Mouse (Mus musculus) liver, embryonic 16.5 days (tissue): ENCODE data around the gene Sdk1. TPM values are rescaled to one million over a fixed set of nuclear protein-coding genes. Genes with fewer than 3 reads are reported as not detected.

Experiments used
- ATAC-seq: fragments of 200-750 bp; cut with Nextera tagmentation; 2 replicates; pipeline ENCODE4 v1.8.0; 2017; ENCODE audit warnings: low read depth, mild to moderate bottlenecking, moderate number of reproducible peaks, moderate library complexity
- H3K27ac ChIP-seq: fragments of 300-500 bp; sonication (generic); 2 replicates; pipeline ENCODE4 v1.5.1; 2014; ENCODE audit warnings: mild to moderate bottlenecking, low read length
- H3K27me3 ChIP-seq: fragments of 300-500 bp; sonication (generic); 2 replicates; pipeline ENCODE4 v1.6.1; 2014; ENCODE audit warnings: low read depth, low read length, mixed read lengths; ENCODE audit not compliant: control insufficient read depth, insufficient read depth
- H3K36me3 ChIP-seq: fragments of 300-500 bp; sonication (generic); 2 replicates; pipeline ENCODE4 v1.6.1; 2014; ENCODE audit warnings: mild to moderate bottlenecking; ENCODE audit not compliant: control insufficient read depth, insufficient read depth
- H3K4me1 ChIP-seq: fragments of 300-500 bp; sonication (generic); 2 replicates; pipeline ENCODE4 v1.6.1; 2014; ENCODE audit warnings: low read depth, low read length, mixed read lengths; ENCODE audit not compliant: control insufficient read depth
- H3K4me2 ChIP-seq: fragments of 300-500 bp; sonication (generic); 2 replicates; pipeline ENCODE4 v1.6.1; 2014; ENCODE audit warnings: low read depth, low read length, mixed read lengths
- H3K4me3 ChIP-seq: fragments of 300-500 bp; sonication (generic); 2 replicates; pipeline ENCODE4 v1.5.1; 2014; ENCODE audit warnings: low read depth, mild to moderate bottlenecking, low read length
- H3K9ac ChIP-seq: fragments of 300-500 bp; sonication (generic); 2 replicates; pipeline ENCODE4 v1.6.1; 2014; ENCODE audit warnings: low read depth, low read length
- H3K9me3 ChIP-seq: fragments of 300-500 bp; sonication (generic); replicated peaks from 2 replicates; pipeline ENCODE4 v1.6.1; 2016; ENCODE audit warnings: low read length; ENCODE audit not compliant: control insufficient read depth
- WGBS: fragments of 180-500 bp; shearing (Covaris S2); extraction: QIAGEN DNeasy Blood & Tissue Kit; methylation state at CpG from one replicate; pipeline ENCODE4 v1.1.7; 2014; ENCODE audit not compliant: insufficient replicate concordance; 5-methylcytosine and 5-hydroxymethylcytosine counted together
- polyA plus RNA-seq: library from polyadenylated mRNA; unstranded; fragments of >200 nt; fragmentation: Nextera tagmentation; extraction: Ambion mirVana; gene quantifications from 2 replicates; pipeline ENCODE4 v1.2.1, GENCODE M21; 2015

The Sdk1 gene
- polyA plus RNA-seq, 1 experiment from 2014 or later: 0.22 TPM

GRCm38 (mm10) chr5:142262060-142262459, 1020.8 kb downstream of the Sdk1 start:
- 34% methylated on average over 6 of the region's 6 CpGs for WGBS
- H3K4me3 ChIP-seq: no peak overlapping the region
- no peak overlapping the region for H3K4me2 ChIP-seq
- H3K36me3 ChIP-seq: no peaks in the 10 kb centered on the region
- no peak overlapping the region for H3K9ac ChIP-seq
- H3K9me3 ChIP-seq: no peaks in the 10 kb centered on the region
- H3K4me1 ChIP-seq: no peaks in the 10 kb centered on the region
- no peak overlapping the region for H3K27ac ChIP-seq
- no peak for ATAC-seq
- H3K27me3 ChIP-seq: no peaks in the 10 kb centered on the region

Other genes starting within 250 kb of the Sdk1 start
- 0.08 and 0.28 TPM in 2 replicates for gene Card11, start 240.9 kb upstream of the Sdk1 start, polyA plus RNA-seq